Mouse (Mus musculus): ENCODE measurements around the gene Myo9a. TPM values are rescaled to one million over a fixed set of nuclear protein-coding genes. Genes with fewer than 3 reads are reported as not detected.

Myo9a gene
- polyA plus RNA-seq, 1 experiment from 2014 or later = 23.5 TPM

Other genes starting within 250 kb of the Myo9a start
- gene Hexa, start 211.4 kb upstream of the Myo9a start, polyA plus RNA-seq (2016; fragmentation: Nextera tagmentation; extraction: Ambion mirVana) = 54.6 and 60.6 TPM in 2 replicates
- gene Tmem202, start 211.0 kb upstream of the Myo9a start, polyA plus RNA-seq (2016; fragmentation: Nextera tagmentation; extraction: Ambion mirVana) = not detected in 2 replicates
- gene Celf6, start 173.0 kb upstream of the Myo9a start, polyA plus RNA-seq (2016; fragmentation: Nextera tagmentation; extraction: Ambion mirVana) = 20.7 and 21.5 TPM in 2 replicates
- 127 TPM in 2 replicates for gene Parp6, start 133.6 kb upstream of the Myo9a start, polyA plus RNA-seq (2016; fragmentation: Nextera tagmentation; extraction: Ambion mirVana)
- gene Pkm, start 94.5 kb upstream of the Myo9a start, polyA plus RNA-seq (2016; fragmentation: Nextera tagmentation; extraction: Ambion mirVana) = 1,402 and 1,486 TPM in 2 replicates
- 0.46 and 0.83 TPM in 2 replicates for gene Gramd2, start 70.8 kb upstream of the Myo9a start, polyA plus RNA-seq (2016; fragmentation: Nextera tagmentation; extraction: Ambion mirVana)
- 14.8 and 16.1 TPM in 2 replicates for gene Senp8, start 186 bp upstream of the Myo9a start, polyA plus RNA-seq (2016; fragmentation: Nextera tagmentation; extraction: Ambion mirVana)
- gene Nr2e3, start 209.8 kb downstream of the Myo9a start, polyA plus RNA-seq (2016; fragmentation: Nextera tagmentation; extraction: Ambion mirVana) = 0.12 TPM in 1 of 2 replicates, not detected in the other

Data from hindbrain, embryonic 12.5 days (tissue).